Mouse (Mus musculus): ENCODE data around the gene Efhc1. TPM values are rescaled to one million over a fixed set of nuclear protein-coding genes. Genes with fewer than 3 reads are reported as not detected.
"Not testable (repeated sequence)": the region's sequence is repeated elsewhere in the genome, so short reads cannot be mapped to it uniquely, and the experiment has no call there.

Efhc1 gene
- 1 to 10 TPM in 1 of 2 experiments, under 1 TPM in 1; 0.80 to 1.8 TPM for total RNA-seq (2021)

DNA sequence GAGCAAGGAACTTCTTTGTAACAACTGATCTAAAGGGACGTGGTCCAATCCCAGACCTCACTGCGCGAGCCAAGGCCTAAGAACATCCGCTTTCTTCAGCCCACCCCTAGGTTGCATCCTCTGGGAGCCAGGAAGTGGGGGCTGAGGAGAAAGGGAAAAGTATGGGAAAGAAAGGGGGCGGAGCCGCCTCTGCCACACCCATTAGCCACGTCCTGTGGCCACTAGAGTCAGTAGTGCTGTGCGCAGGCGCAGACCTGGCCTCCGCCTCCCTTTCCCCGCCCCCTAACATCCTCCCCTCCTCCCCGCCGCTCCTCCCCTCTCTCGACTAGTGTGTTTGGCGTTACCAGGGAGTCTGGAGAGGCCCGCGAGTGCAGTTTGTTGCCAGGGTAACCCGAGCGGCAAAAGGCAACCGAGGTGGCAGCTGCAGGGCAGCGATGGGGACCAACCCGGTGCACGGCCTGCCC, at the start of gene Efhc1:
TSS of gene Efhc1 (plus strand) at position 327 of the 464 bp plus-strand sequence.
- DNase-seq (ENCODE audit: low spot score in 2 of 2): peak; percentile 93 to 97
- intact Hi-C loops (cut with DNase I): loop anchor here (10.0 kb wide), 1 partner anchor 123 kb away; the partner anchor contains the start of gene Tram2

DNA sequence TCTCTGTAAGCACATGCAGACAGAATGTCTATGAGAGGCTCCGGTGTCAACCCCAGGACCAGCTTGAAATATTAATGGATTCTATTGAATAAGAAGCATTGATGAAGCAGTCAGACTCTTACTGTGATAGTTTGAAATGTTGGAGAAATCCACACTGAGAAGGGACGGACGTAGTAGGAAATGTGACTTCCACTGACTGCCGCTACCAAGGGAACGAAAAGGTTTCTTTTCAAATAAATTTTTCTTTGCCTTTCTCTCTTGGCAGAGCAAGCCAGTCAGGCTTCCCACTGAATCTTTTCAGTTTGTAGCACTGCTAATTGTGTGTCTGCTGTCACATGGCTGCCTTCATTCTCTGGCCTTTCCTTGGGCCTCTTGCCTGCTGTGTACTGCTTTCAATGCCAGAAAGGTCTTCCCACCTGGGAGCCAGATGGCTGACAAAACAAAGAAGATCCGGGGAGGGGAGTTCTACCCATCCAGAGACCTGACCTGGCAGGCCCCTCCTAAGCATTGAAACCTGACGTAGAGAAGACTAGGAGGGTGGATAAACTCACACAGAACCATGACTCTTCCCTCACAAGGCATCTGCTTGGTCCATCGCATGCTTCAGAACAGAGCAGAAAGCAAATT, 45.8 kb upstream of the Efhc1 start:
- DNase-seq (ENCODE audit: low spot score in 2 of 2): peak; percentile 61 to 85
- intact Hi-C loops (cut with DNase I): loop anchor here (1.0 kb wide), 1 partner anchor 14 kb away; no protein-coding TSS in a partner anchor

DNA sequence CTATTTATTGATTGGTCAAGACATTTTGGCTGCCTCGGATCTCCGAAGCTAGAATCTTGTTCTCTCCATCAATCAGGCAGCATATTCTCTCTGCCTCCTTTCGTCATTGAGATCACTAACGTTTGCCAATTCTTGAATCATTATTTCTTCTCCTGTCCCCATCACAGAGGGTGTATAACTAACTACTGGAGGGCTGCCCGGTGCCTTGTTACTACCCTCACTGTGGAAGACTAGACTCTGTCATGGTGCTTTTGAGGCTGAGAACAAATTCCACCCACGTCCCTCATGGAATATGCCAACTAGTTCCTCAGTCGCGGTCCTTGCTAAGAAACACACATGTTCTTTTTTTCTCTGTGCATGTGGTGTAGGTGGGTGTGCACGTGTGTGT, 45.3 kb upstream of the Efhc1 start:
- intact Hi-C loops (cut with DNase I): no loop called here

DNA sequence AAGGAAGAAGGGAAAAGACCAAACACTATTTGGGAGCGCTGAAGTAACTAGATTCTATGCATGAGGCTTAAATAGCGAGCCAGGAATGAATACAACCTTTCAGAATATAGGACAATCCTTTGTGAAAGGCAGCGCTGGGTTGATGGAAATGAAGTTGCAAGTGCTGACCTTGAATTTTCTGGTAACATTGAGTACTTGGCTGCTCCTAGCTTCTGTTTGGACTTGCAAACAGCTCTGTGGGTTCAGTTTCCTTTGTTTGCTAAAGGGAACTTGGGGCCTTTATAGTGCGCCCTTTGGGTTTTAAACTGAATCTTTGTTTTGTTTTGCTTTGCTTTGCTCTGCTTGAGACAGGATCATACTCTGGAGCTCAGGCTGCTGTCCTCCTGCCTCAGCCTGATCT, 42.9 kb upstream of the Efhc1 start:
- intact Hi-C loops (cut with DNase I): no loop called here
- DNase-seq (ENCODE audit: low spot score in 2 of 2): peak in 1 of 2 experiments; percentile 49

More for the DNA sequence above, 45.3 kb upstream of the Efhc1 start:
- peak; percentile 72 to 98 for DNase-seq (ENCODE audit: low spot score in 2 of 2)

DNA sequence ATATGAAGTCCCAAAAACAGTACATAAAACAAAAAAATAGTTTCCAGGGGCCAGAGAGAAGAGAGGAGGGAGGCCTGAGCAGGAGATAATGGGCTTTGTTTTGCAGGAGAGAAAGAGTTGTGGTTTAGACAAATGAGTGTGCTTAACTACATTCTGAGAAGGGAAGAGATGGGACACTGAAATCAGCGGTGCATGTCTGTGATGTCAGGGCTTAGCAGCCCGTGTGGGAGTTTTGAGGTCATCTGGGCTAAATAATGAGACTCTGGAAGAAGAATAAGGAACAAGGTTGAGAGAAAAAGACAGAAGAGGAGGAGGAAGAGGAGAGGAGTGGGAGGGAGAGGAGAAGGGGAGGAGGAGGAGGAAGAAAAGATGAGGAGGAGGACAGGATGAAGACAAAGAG, 39.3 kb upstream of the Efhc1 start:
- intact Hi-C loops (cut with DNase I): no loop called here
- no peak for DNase-seq (ENCODE audit: low spot score in 2 of 2)

DNA sequence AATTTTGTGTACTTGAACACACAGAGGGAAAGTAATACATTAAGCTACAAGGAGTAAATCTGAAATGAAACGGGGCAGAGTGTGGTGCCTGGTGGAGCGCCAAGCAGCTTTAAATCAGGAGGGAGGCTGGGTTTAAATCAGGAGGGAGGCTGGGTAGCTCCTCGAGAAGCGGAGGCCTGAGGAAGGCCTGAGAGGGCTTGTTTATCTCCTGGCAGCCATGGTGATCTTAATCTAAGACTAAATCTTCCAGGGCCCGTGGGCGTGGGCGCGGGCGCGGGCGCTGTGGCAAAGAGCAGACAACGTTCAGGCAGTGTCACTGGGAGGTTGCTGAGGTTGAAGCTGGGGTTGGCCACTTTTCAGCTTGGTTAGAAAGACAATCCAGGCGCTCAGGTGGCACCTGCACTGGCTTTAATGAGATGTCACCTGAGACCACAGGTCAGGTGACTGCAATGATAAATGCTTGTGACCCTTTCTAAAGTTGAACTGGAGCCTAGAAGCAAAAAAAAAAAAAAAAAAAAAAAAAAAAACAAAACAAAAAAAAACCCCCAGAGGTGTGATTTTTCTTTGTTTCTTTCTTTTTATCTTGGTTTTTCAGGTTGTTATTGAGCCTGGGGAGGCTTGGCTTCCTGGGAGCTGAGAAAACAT, 38.8 kb upstream of the Efhc1 start:
- intact Hi-C loops (cut with DNase I): no loop called here
- DNase-seq (ENCODE audit: low spot score in 2 of 2): no peak

DNA sequence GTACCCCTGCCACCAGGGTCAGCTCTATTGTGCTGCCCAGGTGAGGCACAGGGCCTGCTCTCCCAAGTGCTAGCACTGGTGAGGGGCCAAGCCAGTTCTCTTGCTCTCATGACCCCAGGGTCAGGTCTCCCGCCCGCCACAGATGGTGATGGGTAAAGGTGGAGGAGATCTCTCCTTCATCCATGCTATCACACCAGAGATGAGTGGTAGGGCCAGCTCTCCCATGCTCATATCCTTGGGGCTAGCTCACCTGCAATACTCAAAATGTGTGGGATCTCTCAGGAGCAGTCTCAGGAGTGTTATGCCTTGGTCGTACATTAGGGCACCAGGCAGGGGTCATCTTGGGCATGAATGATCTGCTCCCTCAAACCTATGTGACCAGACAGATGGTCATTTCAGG, 36.7 kb upstream of the Efhc1 start:
- no peak for DNase-seq (ENCODE audit: low spot score in 2 of 2)
- intact Hi-C loops (cut with DNase I): no loop called here

DNA sequence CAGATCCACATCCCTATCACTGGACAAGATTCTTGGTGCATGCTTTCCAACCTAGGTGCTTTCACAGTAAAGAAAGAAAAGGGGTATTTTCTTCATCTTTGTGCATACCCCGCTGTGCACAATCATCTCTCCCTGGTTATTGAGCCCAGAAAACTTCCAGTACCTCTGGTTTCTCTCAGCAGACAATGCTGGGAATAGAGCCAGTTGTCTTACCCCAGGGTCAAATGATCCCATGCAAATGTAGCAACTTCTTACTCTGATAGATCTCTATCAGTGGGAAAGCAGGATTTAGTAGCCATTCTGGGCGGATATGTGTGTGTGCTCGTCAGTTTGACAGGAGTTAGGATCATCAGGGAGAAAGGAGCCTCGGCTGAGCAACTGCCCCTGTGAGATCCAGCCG, 35.8 kb upstream of the Efhc1 start:
- intact Hi-C loops (cut with DNase I): no loop called here

DNA sequence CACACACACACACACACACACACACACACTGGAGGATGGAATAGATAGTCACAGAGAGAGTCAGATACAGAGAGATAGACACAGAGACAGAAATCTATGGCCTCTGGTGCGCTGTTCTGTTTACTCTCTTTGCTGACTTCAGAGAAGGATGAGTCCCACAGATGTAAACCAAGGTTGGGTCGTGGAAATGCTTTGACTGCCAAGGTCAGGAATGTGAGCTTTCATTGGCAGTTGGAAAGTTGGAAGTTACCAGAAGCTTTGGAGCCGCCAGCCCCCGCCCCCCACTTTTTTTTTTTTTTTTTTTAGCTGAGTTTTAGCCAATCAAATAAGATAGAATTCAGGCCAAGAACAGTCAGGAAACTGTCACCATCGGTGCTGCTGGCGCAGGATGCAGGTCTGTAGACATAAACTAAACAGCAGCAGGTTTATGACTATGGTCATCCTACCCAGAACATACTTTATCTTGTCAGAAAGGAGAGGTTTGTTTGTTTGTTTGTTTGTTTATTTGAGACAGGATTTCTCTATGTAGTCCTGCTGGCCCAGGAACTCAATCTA, 33.9 kb upstream of the Efhc1 start:
- DNase-seq (ENCODE audit: low spot score in 2 of 2): no peak
- intact Hi-C loops (cut with DNase I): no loop called here

More for the DNA sequence above, 35.8 kb upstream of the Efhc1 start:
- DNase-seq (ENCODE audit: low spot score in 2 of 2): no peak

DNA sequence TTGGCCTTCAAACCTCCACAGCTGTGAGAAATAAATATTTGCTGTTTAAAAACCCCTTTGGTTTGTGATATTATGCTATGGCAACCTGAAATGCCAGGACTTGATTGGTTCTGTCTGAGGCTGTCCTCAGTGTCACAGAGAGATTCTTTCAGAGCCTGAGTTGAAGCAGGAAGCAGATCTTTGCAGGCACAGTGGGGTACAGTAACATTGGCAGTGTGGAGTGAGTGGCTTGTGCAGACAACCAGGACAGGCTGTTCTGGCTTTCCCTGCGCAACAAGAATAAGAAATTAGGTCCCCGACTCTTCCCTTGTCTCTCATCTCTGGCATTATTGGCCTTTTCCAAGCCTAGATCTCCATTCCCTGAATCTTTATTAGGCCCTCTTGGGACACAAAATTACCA, 31.7 kb upstream of the Efhc1 start:
- intact Hi-C loops (cut with DNase I): loop anchor here (1.0 kb wide), 1 partner anchor 14 kb away; no protein-coding TSS in a partner anchor
- DNase-seq (ENCODE audit: low spot score in 2 of 2): no peak

DNA sequence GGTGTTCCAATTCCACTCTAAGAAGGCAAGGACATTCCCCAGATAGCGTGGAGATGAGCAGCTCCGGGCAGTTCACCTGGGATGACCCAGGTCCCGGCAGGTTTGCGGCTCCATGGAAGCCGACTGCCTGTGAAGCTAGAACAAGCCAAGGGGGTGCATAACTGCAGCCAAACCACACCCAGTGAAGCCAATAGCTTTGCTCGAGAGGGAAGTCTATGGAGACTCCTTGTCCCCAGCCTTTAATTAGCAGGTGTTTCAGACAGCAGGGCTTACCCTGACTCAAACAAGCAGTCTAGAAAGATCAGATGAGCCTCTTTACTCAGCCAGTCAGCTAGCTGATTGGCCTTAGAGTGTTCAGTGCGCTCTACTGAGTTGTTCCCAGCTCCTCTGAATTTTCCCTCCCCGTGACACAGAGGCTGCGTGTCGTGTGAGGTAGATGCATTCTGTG, 30.3 kb upstream of the Efhc1 start:
- no peak for DNase-seq (ENCODE audit: low spot score in 2 of 2)
- intact Hi-C loops (cut with DNase I): no loop called here

DNA sequence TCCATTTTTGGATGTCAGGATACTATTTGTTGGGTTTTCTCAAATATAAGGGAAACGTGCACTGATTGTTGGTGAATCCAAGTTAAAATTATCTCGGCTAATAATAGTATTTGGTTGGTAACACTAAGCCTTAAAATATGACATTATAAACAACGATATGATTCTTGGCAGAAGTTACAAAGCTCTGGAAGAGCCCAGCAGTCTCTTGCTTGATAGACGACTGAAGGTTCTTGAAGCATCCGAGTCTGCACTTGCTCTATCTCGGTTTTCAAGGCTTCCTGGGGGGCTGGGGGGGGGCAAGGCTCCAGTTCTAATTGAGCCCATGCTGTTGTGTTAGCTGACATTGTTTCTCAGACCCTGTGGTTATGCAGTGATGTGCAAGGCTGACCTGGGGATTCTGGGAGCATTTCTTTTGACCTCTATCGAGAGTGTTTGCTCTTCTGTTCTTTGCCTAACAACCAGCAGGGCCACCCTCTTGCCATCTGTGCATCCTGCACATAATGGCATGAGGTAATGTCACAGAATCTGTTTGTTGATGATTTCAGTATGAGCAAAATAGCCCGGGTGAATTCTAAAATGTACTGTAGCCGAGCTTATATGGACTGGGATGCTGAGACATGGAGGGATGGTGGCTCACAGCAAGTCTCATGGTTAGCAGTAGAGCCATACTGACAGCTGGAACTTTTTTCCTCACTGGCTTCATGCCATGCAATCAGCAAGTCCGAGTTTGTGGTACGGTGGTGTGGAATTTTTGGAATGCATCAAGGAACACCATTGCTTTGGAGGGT, 28.6 kb upstream of the Efhc1 start:
- peak in 1 of 2 experiments; percentile 58 for DNase-seq (ENCODE audit: low spot score in 2 of 2)
- intact Hi-C loops (cut with DNase I): no loop called here

DNA sequence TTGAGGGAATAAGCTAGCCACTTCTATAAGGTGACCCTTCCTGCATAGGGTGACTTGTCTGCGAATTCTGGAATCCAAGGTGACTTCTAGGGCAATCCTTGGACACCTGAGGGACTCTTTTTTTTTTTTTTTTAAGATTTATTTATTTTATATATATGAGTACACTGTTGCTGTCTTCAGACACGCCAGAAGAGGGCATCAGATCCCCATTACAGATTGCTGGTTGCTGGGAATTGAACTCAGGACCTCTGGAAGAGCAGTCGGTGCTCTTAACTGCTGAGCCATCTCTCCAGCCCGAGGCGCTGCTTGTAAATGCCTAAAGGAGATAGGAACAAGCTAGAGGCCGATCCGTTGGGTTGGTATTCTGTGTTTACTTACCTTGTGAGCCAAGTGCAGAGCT, 26.1 kb upstream of the Efhc1 start:
- intact Hi-C loops (cut with DNase I); DNase-seq (ENCODE audit: low spot score in 2 of 2): not testable (repeated sequence)

DNA sequence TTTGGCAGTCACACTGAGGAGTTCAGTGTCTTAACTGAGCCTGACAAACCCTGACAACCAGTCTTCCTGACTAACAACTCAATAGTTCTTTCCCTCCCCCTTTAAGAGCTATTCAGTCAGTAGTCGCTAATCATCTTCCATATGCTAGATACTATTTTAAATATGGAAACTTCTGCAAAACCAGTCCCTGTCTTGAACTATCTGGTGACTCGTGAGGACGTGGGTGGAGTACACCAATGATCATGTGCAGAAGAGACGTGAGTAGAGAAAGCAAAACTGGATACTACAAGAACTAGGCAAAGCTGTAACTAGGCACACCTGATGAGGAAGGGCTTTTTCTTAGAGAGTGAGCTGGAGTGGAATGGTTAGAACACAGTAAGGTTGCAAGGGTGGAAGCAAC, 25.5 kb upstream of the Efhc1 start:
- intact Hi-C loops (cut with DNase I): no loop called here
- no peak for DNase-seq (ENCODE audit: low spot score in 2 of 2)

DNA sequence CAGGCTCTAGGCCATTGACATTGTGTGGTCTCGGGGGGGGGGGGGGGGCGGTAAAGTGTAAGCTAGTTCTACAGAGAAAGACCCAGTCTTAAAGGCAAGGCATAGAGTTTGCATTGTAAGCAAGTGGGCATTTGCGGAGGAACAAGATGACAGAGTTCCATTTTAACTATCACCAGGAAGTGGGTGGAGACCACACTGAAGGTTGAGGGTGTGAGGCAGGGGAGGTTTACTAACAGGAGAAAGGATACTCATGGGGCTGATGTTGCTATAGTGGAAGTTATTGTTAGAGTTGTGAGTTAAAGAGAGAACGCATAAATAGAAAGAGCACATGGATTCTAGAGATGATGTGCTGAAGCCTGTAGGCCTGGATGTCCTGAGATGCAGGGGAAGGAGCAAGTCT, 25.1 kb upstream of the Efhc1 start:
- no peak for DNase-seq (ENCODE audit: low spot score in 2 of 2)
- intact Hi-C loops (cut with DNase I): no loop called here

DNA sequence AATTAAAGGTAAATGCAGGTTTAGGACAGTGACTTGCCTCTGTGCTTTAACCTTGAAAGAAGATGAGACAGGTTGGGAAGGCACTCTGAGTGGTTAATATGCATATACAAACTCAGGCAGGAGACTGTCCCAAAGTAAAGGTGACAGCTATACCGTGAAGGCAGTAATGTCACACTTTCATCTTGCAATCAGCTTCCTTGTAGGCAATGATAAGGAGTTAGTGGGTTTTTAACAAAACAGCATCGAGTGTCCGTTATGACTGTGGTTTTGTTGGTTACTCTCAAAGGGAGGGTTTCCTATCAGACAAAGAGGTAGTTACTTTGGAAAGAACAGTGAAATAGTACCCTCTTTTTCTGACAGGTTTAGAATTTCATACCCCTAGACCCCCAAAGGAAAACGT, 22.9 kb upstream of the Efhc1 start:
- no peak for DNase-seq (ENCODE audit: low spot score in 2 of 2)
- intact Hi-C loops (cut with DNase I): no loop called here

DNA sequence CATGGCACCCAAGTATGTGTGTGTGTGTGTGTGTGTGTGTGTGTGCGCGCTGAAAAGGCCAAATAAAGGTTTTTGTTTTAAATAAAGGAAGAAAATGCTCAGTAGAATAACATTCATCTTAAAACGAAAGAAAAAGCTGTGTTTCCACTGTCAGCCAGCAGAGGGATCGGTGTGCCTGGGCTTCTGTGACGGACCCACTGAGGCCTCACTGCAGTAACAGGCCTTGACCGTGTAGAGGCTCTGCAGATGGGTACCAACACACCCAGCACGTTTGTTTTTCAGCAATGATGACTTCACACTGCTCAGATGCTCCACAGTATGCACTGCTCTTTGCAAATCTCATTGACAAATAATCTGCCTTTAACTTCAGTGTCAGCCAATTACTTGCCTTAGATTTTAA, 18.0 kb upstream of the Efhc1 start:
- intact Hi-C loops (cut with DNase I): loop anchor here (10.0 kb wide), 1 partner anchor 411 kb away; the partner anchor contains the start of gene Khdc1a
- peak; percentile 62 to 79 for DNase-seq (ENCODE audit: low spot score in 2 of 2)

DNA sequence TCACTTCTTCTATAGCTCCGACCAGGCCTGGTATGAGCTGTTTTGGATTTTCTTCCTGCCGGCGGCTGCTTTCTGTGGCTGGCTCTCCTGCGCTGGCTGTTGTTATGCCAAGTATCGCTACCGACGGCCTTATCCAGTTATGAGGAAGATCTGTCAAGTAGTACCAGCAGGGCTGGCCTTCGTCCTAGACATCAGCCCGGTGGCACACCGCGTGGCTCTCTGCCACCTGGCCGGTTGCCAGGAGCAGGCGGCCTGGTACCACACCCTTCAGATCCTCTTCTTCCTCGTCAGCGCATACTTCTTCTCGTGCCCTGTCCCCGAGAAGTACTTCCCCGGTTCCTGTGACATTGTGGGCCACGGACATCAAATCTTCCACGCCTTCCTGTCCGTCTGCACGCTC, 16.3 kb upstream of the Efhc1 start:
- DNase-seq (ENCODE audit: low spot score in 2 of 2): no peak
- intact Hi-C loops (cut with DNase I): loop anchor here (5.0 to 10.0 kb wide), 2 partner anchors 337 to 410 kb away; partner anchors contain the start of gene Khdc1a

DNA sequence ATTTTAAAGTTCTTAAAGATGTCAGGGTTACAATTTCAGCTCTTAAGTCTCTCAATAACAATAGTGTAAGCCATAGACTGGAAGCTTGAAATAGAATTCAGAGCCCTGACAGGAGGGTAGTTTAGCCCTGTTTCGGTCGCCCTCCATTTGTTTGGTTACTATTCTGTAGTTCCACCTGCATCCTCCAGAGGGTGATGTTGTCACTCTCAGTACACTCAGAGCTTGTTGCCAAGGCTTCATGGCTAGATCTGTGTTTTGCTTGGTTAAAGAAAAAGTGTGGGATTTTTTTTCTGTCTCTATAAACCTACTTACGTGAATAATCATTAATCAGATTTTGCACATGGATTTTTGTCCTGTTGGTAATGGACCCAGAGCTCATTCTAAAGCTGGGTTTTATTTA, 12.4 kb upstream of the Efhc1 start:
- DNase-seq (ENCODE audit: low spot score in 2 of 2): peak; percentile 65 to 67
- intact Hi-C loops (cut with DNase I): loop anchor here (1.0 to 10.0 kb wide), 4 partner anchors 162 to 406 kb away; partner anchors contain the start of gene Khdc1a

DNA sequence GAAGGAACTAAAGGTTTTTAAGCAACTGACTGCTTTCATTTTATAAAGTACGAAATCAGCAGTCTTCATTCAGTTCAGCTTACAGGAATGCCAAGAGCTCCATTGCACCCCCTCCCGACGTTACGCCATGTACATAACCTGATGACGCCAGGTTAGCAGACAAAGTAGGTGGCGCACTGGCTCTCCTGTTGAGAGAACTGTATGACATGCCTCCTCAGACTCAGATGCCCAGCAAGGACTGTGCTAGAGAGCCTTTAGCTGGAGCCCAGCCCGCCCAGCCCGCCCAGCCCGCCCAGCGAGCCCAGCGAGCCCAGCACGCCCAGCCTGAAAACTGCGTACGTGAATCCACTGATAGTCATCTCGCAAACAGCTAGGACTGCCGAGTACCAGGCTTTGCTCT, 11.3 kb upstream of the Efhc1 start:
- DNase-seq (ENCODE audit: low spot score in 2 of 2): no peak
- intact Hi-C loops (cut with DNase I): no loop called here

All from left cerebral cortex, postnatal 25 days (tissue).